Mouse (Mus musculus) heart, postnatal 4 days (tissue): ENCODE measurements at regions not wholly inside any gene's neighbourhood (a gene's known extent, or its start where the extent isn't known, plus 50 kb on each side); places are given as distances from the start of the nearest gene placed in this dataset.

Experiments used
- DNase-seq: peaks from one replicate; pipeline ENCODE4 v3.0.0; 2021

GRCm38 (mm10) chr14:107952076-107952475 is 961.9 kb downstream of the Slitrk1 start:
- DNase-seq, result no peak

GRCm38 (mm10) chr14:107903717-107904116 is 1010.2 kb downstream of the Slitrk1 start:
- DNase-seq, result no peak

- DNase-seq, result no peak
Observed at GRCm38 (mm10) chr14:107901823-107902222, 1012.1 kb downstream of the Slitrk1 start.

- no peak for DNase-seq
Observed at GRCm38 (mm10) chr14:107860895-107861294, 1053.1 kb downstream of the Slitrk1 start.

GRCm38 (mm10) chr14:107849688-107850087 is 1064.3 kb downstream of the Slitrk1 start:
- DNase-seq, result no peak

- no peak for DNase-seq
Observed at GRCm38 (mm10) chr14:107845289-107846215, 1068.4 kb downstream of the Slitrk1 start.

GRCm38 (mm10) chr14:107844533-107844932 is 1069.4 kb downstream of the Slitrk1 start:
- no peak for DNase-seq

GRCm38 (mm10) chr14:107832976-107833375 is 1081.0 kb downstream of the Slitrk1 start:
- DNase-seq, result no peak

GRCm38 (mm10) chr14:107785242-107785641 is 1128.7 kb downstream of the Slitrk1 start:
- no peak for DNase-seq
